Mouse (Mus musculus) kidney, adult 2 months (tissue): Measurements from ENCODE around the gene Eppin.

Experiments
- CTCF ChIP-seq: fragments of 200-500 bp; conservative IDR thresholded peaks from 2 replicates; pipeline ENCODE4 v1.5.1; 2011; ENCODE audit warnings: low read depth, mild to moderate bottlenecking, control low read depth, low read length, moderate library complexity, mixed read lengths; ENCODE audit not compliant: insufficient read depth, insufficient read length
- POLR2A ChIP-seq: fragments of 200-500 bp; IDR thresholded peaks from one replicate; pipeline ENCODE4 v1.6.1; 2011; ENCODE audit warnings: low read depth, low read length, control low read depth

GRCm38 (mm10) chr2:164558991-164559645, 34.3 kb downstream of the Eppin start:
- TF ChIP-seq POLR2A (no peak), CTCF (no peak)
